Mouse (Mus musculus) 3134 (cell line): ENCODE results near the gene Bckdhb.
"Not testable (repeated sequence)": the region's sequence is repeated elsewhere in the genome, so short reads cannot be mapped to it uniquely, and the experiment has no call there.

ENCODE experiments used
- DNase-seq: peaks from one replicate; pipeline ENCODE4 v3.0.0-alpha.2; 2011; ENCODE audit warnings: low spot score; ENCODE audit not compliant: insufficient read length; ENCODE audit errors: extremely low read depth

The Bckdhb gene

DNA sequence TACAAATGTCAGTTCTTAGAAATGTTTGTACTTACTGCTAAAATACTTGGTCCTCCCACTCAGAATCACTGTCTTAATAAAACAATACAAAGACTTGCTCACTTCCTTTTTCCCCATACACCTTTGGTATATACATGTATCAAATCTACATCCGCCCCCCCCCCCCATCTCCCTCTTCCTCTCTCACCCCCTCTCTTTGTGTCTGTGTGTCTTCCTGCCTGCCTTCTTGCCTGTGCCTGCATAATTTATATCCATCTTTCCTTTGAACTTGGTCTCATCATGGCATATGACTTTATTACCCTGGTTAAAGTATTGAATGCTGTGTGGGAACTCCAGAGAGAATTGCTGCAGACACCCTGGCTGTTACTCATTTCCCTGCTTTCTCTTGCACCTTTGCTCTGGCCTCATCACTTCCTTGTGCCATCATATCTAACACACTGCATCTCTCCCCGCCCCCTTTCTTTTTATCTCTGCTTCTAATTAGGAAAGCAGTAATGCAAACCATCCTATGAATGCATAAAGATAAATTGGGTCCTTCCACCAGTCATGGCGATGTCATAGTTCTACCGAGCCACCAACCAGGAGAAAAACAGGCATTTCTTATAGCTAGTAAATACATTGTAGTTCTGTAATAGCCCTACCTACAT is 116.8 kb downstream of the Bckdhb start:
- DNase-seq, result no peak

DNA sequence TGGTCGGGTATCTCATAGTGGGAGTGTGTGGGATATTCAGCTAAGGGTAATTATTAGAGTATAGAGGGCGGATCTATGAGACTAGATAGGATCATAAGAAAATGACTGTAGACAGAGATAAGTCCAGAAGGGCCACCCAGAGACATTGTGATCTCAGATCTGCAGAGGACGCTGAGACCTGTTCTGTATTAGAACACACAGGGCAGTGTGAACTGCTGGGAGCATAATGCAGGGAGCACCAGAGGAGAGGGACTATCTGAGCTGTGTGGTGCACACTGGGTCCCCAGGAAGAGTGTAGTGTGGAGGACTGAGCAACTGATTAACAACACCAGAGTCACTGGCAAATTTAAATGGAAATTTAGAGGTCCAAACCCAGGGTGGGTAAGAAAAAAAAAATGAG is 117.6 kb downstream of the Bckdhb start:
- no peak for DNase-seq

DNA sequence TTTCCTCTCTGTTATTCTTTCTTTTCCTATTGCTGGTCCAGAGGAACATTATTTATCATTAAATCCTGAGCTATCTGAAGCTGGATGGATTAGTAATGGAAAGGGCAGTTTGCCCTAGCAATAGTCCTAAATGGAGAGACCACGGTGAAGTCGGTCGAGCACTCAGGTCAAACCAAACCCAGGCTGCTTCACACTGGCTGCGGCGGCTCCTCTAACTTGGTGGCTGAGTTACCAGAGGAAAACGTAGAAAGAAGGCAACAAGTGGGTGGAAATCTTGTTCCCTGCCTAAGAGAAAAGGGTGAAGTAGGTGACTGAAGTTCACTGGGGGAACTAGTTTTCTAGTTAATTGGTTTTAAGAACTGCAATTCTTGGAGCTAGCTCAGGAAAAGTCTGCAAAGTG is 119.2 kb downstream of the Bckdhb start:
- no peak for DNase-seq

DNA sequence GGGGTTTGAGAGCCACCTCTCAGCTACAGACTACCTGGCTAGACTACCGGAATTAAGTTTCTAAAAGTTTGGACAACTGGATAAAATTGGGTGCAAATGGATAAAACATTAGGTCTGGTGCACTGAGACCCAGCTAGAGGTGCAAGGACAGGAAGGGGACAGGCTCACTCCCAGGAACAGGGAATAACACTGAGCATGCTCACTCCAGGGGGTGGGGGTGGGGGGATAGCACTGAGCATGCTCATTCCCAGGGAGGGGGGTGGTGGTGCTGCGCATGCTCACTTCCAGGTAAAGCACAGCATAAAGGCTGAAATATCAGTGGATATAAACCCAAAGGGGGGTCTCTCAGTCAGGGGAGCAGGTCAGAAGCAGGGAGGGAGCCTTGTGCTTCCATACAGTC is 120.7 kb downstream of the Bckdhb start:
- DNase-seq, result no peak

DNA sequence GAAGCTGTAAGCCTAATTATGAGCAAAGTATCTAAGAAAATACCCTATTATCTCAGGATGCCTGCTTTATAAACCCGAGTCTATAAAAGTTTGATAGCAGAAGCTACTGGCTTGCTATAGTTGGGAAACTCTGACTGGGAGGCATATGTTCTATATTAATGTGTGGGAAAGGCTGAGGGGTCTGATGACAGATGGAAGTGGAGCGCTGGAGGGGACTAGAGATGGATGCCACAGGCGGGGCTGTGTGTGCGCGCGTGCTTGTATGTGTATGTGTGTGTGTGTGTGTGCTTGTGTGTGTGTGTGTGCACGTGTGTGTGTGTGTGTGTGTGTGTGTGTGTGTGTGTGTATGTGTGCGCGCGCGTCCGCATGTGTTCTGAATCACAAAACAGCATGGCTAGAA is 121.4 kb downstream of the Bckdhb start:
- no peak for DNase-seq

DNA sequence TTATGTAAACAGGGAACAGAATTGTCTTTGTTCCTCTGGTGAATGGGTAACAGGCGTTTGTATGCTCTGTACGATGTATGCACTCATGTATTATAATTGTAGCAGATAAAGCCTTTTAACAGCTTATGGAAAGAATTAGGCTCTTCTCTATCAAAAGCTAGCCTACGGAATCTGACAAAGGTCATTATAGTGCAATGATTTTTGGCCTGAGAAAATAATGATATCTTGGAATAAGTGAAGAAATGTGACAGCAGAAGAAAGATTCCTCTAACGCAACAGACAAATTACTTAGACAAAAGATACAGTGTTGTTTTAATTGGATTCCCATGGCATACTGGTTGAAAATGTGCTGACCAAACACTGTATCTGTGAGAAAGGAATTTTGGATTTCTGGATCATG is 122.0 kb downstream of the Bckdhb start:
- no peak for DNase-seq

DNA sequence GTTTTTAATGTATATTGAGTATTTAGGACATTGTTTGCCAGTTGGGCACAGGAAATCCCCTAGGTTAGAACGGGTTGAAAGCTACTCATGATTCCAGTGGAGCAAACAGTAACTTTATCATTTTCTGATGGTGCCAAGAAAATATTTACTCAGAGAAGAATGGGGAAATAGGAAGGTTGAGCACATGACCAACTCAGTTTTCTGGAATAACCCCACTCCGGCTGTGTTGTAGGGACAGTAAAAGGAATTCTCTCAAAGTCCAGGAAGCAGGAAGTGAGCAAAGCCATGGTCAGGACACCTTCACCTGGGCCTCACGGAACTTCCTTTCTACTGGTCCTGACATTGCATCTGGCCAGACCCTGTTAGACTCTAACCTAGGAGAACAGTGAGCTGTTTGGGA is 122.5 kb downstream of the Bckdhb start:
- no peak for DNase-seq

DNA sequence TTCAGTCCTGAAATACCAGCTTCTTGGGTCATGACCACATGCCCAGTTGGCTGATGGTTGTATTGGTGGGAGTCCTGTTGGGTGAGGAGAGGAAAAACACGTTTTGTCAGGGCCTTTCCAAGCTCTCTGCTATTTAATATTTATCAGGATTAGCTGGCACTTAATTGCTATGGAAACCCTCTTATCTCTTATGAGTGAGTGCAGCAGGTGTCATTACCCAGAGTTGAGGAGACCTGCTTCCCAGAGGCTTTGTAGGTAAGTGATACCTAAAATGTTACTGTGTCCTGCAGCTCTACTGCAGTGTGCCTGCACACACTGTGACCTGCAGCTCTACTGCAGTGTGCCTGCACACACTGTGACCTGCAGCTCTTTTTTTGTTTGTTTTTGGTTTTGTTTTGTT is 124.2 kb downstream of the Bckdhb start:
- no peak for DNase-seq

DNA sequence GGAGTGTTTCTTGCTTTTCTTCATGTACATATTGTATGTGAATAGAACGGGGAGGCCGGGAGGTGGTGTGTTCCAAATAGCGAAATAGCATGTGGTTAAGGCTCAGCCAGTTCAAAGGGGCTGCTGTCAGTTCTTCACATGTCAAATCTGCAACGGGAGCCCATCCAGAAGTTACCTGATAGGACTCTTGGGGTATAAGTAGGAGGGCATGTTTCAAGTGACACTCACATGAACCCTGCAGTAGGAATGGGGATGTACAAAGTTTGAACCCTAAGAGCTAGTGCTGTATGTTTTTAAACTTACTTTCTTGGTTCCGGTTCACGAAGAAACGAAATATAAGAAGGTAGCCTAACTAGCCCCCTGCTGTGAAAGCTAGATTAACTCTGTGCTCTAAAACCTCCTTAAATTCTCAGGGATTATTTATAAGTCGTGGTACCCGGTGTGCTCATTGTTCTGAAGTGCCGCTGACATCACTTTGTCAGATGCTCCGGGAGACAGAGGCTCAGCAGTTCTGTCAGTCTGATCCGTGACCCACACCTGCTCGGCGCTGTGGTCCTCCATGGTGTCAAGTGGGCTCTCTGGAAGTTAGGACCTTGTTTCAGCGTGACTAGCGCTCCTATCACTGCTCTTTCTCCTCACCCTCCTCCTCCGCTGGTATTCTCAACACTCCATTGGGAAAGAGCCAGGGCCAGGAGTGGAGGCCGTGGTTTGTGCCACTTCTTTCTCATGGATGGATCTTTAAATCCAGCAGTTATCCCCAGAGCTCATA is 126.1 kb downstream of the Bckdhb start:
- no peak for DNase-seq

DNA sequence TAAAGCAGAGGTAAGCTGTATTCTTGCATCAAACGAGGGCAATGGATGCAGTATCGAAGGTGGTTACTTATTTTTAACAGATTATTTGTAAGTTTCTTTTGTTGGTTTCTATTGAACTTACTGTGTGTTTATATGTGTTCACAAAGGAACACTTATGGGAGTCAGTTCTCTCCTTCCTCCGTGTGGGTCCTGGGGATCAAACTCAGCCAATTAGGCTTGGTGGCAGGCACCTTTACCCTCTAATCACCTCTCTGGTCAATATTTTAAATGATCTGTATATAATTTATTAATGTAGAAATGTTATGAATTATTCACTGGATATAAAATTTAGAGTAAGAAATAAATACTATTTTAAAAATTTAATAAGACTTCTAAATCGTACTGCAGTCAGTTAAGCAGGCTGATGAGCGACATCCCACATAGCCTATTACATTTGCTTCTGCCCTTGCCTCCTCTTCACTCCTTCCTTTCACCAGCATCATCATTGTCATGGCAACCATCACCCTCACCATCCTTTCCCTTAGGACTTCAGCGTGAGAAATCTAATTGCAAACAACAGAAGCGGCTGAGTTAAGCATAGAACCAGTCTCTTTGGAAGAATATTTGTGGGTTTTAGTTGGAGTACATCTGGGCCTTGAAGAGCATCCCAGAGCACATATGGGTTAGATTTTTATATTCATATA is 130.3 kb downstream of the Bckdhb start:
- no peak for DNase-seq

DNA sequence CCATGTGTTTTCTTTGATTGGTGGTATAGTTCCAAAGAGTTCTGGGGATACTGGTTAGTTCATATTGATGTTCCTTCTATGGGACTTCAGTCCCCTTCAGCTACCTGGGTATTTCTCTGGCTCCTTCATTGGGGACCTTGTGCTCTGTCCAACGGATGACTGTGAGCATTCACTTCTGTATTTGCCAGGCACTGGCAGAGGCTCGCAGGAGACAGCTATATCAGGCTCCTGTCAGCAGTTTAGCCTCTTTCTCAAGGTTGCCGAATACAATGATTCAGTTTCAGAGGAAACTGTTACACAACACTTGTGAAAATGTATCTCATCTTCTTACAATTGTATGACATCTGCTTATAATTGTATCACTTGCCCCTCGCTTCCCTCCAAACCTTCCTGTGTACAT is 135.8 kb downstream of the Bckdhb start:
- DNase-seq, result not testable (repeated sequence)

DNA sequence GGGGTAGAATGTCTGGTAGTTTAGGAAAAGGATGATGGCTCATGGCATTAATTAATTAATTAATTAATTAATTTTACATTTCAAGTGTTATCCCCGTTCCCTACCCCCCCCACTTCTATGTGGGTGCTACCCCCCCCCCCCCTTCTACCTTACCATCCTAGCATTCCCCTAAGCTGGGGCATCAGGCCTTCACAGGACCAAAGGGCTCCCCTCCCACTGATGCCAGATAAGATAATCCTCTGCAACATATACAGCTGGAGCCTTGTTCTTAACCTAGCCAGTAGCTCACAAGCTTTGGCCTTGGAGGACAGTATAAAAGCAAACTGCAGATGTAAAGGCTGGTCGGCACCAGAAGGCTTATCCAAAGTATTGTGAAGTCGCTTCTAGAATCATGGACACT is 138.7 kb downstream of the Bckdhb start:
- no peak for DNase-seq

DNA sequence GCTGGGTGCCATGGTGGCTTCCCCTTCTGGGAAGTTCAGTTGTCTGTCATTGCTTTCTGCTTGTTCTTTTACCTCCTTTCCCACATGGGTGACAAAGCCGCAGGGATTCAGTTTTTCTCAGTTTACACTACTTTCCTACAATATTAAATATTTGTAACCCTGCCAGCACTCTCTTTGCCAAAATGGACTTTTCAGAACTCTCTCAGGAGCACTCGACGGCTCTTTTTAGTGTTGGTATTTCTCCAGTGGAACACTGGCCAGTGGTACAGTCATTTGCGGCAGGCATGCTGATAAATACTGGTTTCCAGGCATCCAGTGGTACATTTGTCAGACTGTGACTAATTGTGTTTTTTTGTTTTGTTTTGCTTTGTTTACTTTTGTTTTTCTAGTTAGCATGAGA is 139.2 kb downstream of the Bckdhb start:
- no peak for DNase-seq

DNA sequence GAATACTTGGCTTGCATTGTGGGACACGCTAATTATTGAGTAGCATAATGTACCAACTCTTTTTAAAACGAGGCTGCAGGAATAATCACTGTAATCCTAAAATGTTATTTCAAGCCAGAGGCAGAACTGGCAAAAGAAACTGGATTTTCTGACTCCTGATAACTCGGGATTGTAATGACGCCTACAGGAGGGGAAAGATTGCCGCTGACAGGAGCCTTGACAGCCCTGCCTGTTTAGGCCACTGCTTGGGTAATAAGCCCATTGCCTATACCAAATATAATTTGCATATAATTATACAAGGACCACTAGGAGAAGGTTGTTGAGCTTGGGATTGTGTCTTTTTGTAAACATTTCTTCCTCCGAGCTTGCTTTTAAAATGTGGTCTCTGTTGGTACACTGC is 145.3 kb downstream of the Bckdhb start:
- DNase-seq, result no peak

DNA sequence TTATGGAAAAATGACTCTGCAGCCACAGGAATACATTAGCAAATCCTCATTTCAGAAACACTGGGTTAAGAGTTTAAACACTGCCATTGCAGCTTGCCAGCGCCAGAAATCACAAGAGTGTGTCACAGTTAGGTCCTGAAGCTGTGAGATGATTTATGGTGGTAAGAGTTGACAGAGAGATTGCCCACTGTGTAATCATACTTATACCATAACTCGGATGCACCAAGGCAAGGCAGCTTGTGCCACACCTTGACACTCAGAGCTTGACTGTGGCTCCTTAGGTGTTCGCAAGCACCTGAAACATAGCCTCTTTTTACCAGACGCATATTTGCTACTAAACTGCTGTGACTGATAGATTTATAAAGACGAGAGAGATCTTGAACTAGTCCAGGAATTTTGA is 145.8 kb downstream of the Bckdhb start:
- no peak for DNase-seq

DNA sequence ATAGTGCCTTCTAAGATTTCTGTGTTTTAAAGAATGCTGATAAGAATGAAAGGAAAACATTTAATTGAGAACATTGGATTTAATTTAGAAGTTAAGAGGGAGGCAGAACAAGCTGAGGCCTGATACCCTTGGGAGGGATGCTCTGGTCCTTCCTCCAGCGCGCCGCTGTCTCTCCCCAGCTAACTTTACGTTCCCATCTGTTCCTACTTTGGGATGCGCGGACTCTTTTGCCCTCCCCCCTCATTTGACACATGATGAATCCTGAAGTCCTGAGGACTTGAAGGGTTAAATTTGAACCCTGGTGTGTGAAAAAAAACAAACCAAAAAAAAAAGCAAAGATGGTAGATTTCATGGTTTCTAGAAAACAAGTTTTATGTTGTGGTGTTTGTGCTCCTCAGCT is 147.6 kb downstream of the Bckdhb start:
- DNase-seq, result no peak

DNA sequence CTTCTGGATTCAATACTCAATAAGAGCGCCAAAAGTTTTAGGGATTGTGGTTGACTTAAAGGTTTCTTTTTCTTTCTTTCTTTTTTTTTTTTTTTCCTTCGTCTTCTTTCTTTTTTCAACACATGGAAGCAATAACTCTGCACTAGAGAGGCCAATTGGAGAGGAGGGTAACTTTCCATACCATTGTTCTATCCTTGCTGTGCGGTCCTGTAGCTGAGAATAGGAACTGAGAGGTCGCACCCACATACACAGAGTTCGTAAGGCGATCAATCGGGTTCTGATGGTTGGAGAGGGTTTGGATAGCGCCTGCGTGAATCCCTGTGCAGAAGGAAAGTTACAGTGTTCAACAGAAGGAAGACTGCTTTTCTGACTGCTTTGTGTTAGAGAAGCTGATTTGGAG is 148.3 kb downstream of the Bckdhb start:
- no peak for DNase-seq

DNA sequence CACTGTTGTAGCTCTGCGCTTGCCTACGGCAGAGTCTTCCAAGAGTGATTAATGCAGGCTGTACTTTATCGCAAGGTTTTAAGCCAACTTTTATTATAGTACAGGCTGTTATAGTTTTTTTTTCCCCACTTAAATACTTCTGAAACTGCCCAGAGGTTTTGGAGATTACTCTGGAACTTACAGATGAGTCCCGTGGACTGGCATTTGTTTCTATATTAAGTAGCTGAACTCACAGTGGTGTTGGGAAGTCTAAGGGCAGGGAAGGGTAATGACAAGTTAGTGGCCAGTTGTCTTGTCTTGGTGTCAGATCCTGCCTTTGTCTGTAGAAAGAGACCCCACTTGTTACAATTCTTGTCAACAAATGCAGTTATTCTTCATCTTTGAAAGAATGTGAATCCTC is 158.6 kb downstream of the Bckdhb start:
- no peak for DNase-seq

DNA sequence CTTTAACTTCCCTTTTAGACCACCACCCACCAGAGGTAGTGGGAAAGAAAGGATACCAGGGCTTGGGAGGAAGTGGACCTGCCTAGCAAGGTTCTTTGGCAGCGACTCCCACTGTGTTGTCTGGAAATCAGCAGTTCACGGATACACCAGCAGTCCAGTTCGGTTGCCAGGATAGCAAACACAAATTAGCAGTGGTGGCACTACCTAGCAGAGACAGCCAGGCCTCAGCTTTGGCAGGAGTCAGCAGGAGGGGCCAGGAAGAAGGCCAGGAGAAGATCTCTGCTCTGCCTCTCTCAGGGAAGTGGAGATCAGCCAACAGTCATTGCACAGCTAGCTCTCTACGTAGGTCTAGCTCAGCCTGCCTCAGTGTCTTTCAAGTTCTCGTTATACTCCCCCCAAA is 159.7 kb downstream of the Bckdhb start:
- DNase-seq, result no peak

DNA sequence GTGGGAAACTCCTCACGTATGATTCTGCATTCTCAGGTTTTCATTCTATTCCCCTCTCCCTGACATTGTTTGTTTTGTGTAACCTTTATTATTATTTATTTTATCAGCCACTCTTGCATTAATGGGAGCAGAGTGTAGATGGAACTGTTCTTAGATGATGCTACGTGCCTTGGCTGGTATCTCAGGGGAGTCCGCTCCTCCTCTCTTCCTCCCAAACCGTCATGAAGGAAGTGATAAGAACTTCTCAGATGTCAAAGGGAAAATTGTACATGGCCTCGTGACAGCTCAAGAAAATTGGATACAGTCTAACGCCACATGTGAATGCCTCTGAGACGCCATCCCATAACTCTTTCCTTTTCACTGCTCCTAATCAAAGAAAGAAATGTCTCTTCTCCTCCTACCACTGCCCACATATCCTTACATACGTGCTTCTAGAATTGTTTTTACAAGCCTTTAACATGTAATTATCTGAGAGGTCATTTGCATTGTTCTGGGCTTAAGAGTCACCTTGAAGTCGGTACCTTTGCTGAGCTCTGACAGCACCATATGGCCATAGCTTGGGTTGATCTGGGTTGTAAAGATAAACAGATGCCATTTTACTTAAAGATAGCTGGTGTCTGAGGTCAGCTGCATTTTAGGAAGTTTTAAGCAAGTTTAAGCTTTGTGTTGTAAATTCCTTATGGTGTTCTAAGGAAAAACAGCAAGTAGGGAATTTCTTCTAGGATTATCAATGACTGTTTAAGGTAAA is 165.5 kb downstream of the Bckdhb start:
- DNase-seq, result no peak

DNA sequence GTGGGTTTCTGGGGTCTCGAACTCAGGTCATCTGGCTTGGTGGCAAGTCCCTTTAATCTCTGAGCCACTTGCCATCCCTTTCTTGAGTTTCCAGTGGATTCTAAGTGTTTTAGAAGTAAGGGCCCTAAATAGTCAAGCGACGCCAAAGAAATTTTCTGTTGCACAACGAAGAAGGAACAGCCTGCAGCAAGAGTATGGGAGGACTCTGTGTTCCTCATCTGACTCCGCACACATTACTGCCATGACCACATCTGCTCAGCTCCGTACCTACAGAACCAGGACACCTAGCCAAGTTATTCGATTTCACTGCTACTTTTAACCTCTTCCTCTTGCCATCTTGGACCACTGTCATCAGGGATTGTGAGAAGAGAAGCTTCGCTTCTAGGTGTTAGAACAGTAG is 168.0 kb downstream of the Bckdhb start:
- no peak for DNase-seq
